Mouse (Mus musculus) heart, embryonic 13.5 days (tissue): Measurements from ENCODE around the gene Tesk1. TPM values are rescaled to one million over a fixed set of nuclear protein-coding genes. Genes with fewer than 3 reads are reported as not detected.

Experiments
- ATAC-seq: fragments of 200-750 bp; cut with Nextera tagmentation; 2 replicates; pipeline ENCODE4 v1.8.0; 2017; ENCODE audit warnings: moderate TSS enrichment; ENCODE audit not compliant: insufficient number of reproducible peaks, low FRiP score, low TSS enrichment; ENCODE audit errors: extremely low read depth
- H3K27ac ChIP-seq: fragments of 300-500 bp; sonication (generic); replicated peaks from 2 replicates; pipeline ENCODE4 v1.5.1; 2015; ENCODE audit warnings: moderate library complexity, mild to moderate bottlenecking, inconsistent platforms
- H3K27me3 ChIP-seq: fragments of 300-500 bp; sonication (generic); replicated peaks from 2 replicates; pipeline ENCODE4 v1.6.1; 2015; ENCODE audit warnings: mild to moderate bottlenecking, inconsistent platforms
- H3K36me3 ChIP-seq: fragments of 300-500 bp; sonication (generic); 2 replicates; pipeline ENCODE4 v1.6.1; 2015; ENCODE audit warnings: mild to moderate bottlenecking, inconsistent platforms
- H3K4me1 ChIP-seq: fragments of 300-500 bp; sonication (generic); 2 replicates; pipeline ENCODE4 v1.6.1; 2015; ENCODE audit warnings: inconsistent platforms
- H3K4me2 ChIP-seq: fragments of 300-500 bp; sonication (generic); 2 replicates; pipeline ENCODE4 v1.6.1; 2015; ENCODE audit warnings: inconsistent platforms, mild to moderate bottlenecking, moderate library complexity
- H3K4me3 ChIP-seq: fragments of 300-500 bp; sonication (generic); 2 replicates; pipeline ENCODE4 v1.5.1; 2015; ENCODE audit warnings: moderate library complexity, mild to moderate bottlenecking, inconsistent platforms
- H3K9ac ChIP-seq: fragments of 300-500 bp; sonication (generic); 2 replicates; pipeline ENCODE4 v1.6.1; 2015; ENCODE audit warnings: inconsistent platforms, mild to moderate bottlenecking, moderate library complexity
- H3K9me3 ChIP-seq: fragments of 300-500 bp; sonication (generic); 2 replicates; pipeline ENCODE4 v1.6.1; 2016; ENCODE audit warnings: inconsistent platforms
- WGBS: fragments of 180-500 bp; shearing (Covaris S2); methylation state at CpG from one replicate; pipeline ENCODE4 v1.1.7; 2015; ENCODE audit warnings: mixed read lengths; 5-methylcytosine and 5-hydroxymethylcytosine counted together
- polyA plus RNA-seq: library from polyadenylated mRNA; unstranded; fragments of >200 nt; fragmentation: Nextera tagmentation; extraction: Ambion mirVana; gene quantifications from 2 replicates; pipeline ENCODE4 v1.2.1, GENCODE M21; 2015

Gene Tesk1
- polyA plus RNA-seq: 3.8 and 4.0 TPM in 2 replicates

GRCm38 (mm10) chr4:43441639-43442038, at the start of gene Tesk1:
Tesk1 (plus strand) TSS chr4:43441939.
- Histone ChIP-seq H3K9ac (peak within 1 kb of the TSS; percentile 99), H3K27me3 (no peaks in the 10 kb centered on the region), H3K4me1 (peaks cover 18% of the 10 kb centered on the region), H3K36me3 (peaks cover 21% of the 10 kb centered on the region), H3K27ac (peak within 1 kb of the TSS; percentile 96), H3K9me3 (no peaks in the 10 kb centered on the region), H3K4me3 (peak within 1 kb of the TSS; percentile 96), H3K4me2 (peak within 1 kb of the TSS; percentile 97)
- ATAC-seq: no peak
- 25% methylated on average over 4 of the region's 4 CpGs for whole genome bisulfite sequencing

- Histone ChIP-seq H3K9ac (peak overlapping the region; percentile 38), H3K4me2 (peak overlapping the region; percentile 56), H3K36me3 (no peaks in the 10 kb centered on the region), H3K27ac (peak overlapping the region; percentile 96), H3K4me1 (peaks cover 55% of the 10 kb centered on the region), H3K27me3 (no peaks in the 10 kb centered on the region), H3K9me3 (no peaks in the 10 kb centered on the region), H3K4me3 (no peak overlapping the region)
- ATAC-seq: peak; percentile 49; the same call in 1 of the 2 replicates
- WGBS: 20% methylated on average over 15 of the region's 15 CpGs
Observed at GRCm38 (mm10) chr4:43394345-43394891, 47.3 kb upstream of the Tesk1 start.

DNA sequence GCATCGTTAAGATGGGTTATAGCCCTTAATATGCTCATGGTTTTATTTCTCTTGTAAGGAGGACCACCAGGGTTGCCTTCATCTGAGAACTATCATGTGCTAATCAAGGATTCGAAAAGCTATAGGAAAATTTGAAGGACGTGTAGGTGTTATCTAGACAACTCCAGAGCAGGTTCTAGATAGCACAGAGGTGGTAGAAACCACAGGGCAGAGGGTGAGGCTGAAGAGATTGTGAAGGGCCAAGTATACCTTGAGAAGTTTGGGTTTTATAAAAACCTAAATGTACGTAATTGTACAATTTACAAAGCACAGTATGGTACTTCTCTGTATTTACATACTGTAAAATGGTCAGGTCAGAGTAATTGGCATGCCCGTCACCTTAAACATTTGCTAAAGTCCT, 46.6 kb upstream of the Tesk1 start:
- WGBS: 62% methylated on average over 5 of the region's 5 CpGs
- H3K4me3 ChIP-seq: no peak overlapping the region
- no peaks in the 10 kb centered on the region for H3K27me3 ChIP-seq
- H3K9me3 ChIP-seq: no peaks in the 10 kb centered on the region
- no peaks in the 10 kb centered on the region for H3K36me3 ChIP-seq
- H3K27ac ChIP-seq: peak overlapping the region; percentile 96
- H3K4me1 ChIP-seq: peaks cover 55% of the 10 kb centered on the region
- H3K9ac ChIP-seq: peak overlapping the region; percentile 38
- peak overlapping the region; percentile 56 for H3K4me2 ChIP-seq
- ATAC-seq: no peak

GRCm38 (mm10) chr4:43395836-43396235, 45.9 kb upstream of the Tesk1 start:
- H3K4me1 ChIP-seq: peaks cover 57% of the 10 kb centered on the region
- H3K36me3 ChIP-seq: no peaks in the 10 kb centered on the region
- no peak overlapping the region for H3K9ac ChIP-seq
- no peak overlapping the region for H3K4me3 ChIP-seq
- no peak overlapping the region for H3K4me2 ChIP-seq
- WGBS: 74% methylated on average over 9 of the region's 9 CpGs
- ATAC-seq: no peak
- no peaks in the 10 kb centered on the region for H3K9me3 ChIP-seq
- H3K27me3 ChIP-seq: no peaks in the 10 kb centered on the region
- peak overlapping the region; percentile 96; the same call in 1 of the 2 replicates for H3K27ac ChIP-seq

DNA sequence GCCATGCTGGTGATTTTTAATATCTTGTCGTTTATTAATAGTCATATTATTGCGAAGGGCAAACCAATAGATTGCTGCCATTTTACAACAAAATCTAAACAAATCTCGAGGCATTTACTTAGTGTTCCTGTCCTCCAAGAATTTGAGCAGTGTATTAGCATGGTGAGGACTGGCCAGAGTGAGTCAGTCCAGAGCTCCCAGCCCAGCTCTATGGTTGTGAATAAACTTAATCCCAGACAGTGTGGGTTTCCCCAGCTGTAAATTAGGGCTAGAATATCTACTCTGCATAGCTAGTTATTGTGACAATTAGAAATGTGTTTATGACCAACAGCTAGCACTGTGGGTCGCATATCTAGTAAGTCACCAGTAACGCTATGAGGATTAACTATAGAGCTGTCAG, 45.4 kb upstream of the Tesk1 start:
- Histone ChIP-seq H3K4me1 (peaks cover 59% of the 10 kb centered on the region), H3K4me3 (no peak overlapping the region), H3K9ac (no peak overlapping the region), H3K27me3 (no peaks in the 10 kb centered on the region), H3K36me3 (no peaks in the 10 kb centered on the region), H3K27ac (peak overlapping the region; percentile 20; the same call in 1 of the 2 replicates), H3K9me3 (no peaks in the 10 kb centered on the region), H3K4me2 (no peak overlapping the region)
- 79% methylated on average over 5 of the region's 5 CpGs for WGBS
- ATAC-seq: no peak

GRCm38 (mm10) chr4:43398014-43398413, 43.7 kb upstream of the Tesk1 start:
- Histone ChIP-seq H3K9me3 (no peaks in the 10 kb centered on the region), H3K36me3 (no peaks in the 10 kb centered on the region), H3K27ac (peak overlapping the region; percentile 93), H3K9ac (peak overlapping the region; percentile 71; the same call in 1 of the 2 replicates), H3K27me3 (no peaks in the 10 kb centered on the region), H3K4me3 (no peak overlapping the region), H3K4me2 (no peak overlapping the region), H3K4me1 (peaks cover 73% of the 10 kb centered on the region)
- ATAC-seq: no peak
- WGBS: 74% methylated on average over 4 of the region's 4 CpGs

DNA sequence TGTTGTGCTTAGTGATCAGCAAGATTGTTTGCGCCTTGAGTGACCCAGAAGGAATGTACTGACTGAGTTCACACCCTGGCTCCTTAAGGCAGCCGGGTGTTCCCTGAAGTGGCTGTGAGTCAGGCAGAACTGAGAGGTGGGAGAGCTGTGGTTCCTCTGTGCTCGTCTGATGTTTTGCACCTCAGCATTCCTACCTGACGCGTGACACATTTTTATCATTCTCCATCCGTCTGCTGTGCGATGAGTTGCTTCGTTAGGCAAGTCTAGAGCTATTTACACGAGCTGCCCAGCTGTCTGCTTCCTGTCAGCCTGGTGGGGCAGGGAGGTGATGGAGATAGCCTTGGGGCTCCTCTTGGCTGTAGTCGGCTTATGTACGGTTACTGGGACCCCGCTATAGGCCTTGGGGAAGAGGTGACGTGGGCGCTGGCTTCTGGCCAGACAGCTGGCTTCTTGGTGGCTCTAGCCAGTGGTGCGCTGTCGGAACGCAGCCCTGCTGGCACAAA, 42.9 kb upstream of the Tesk1 start:
- Histone ChIP-seq H3K4me3 (peak overlapping the region; percentile 33), H3K9me3 (no peaks in the 10 kb centered on the region), H3K4me1 (peaks cover 71% of the 10 kb centered on the region), H3K36me3 (no peaks in the 10 kb centered on the region; the same call in 1 of the 2 replicates), H3K9ac (peak overlapping the region; percentile 71), H3K27ac (peak overlapping the region; percentile 93), H3K4me2 (peak overlapping the region; percentile 63), H3K27me3 (no peaks in the 10 kb centered on the region)
- ATAC-seq: no peak
- WGBS: 12% methylated on average over 17 of the region's 17 CpGs

GRCm38 (mm10) chr4:43399391-43400131, 42.2 kb upstream of the Tesk1 start:
- Histone ChIP-seq H3K36me3 (no peaks in the 10 kb centered on the region; the same call in 1 of the 2 replicates), H3K4me3 (peak overlapping the region; percentile 33), H3K4me2 (peak overlapping the region; percentile 63), H3K27ac (peak overlapping the region; percentile 93), H3K27me3 (no peaks in the 10 kb centered on the region), H3K4me1 (peaks cover 64% of the 10 kb centered on the region), H3K9me3 (no peaks in the 10 kb centered on the region), H3K9ac (peak overlapping the region; percentile 71)
- 39% methylated on average over 31 of the region's 31 CpGs for WGBS
- ATAC-seq: peak; percentile 38; the same call in 1 of the 2 replicates

GRCm38 (mm10) chr4:43400976-43401375, 40.8 kb upstream of the Tesk1 start:
- Histone ChIP-seq H3K4me1 (peaks cover 59% of the 10 kb centered on the region), H3K4me3 (no peak overlapping the region), H3K4me2 (peak overlapping the region; percentile 6; the same call in 1 of the 2 replicates), H3K27ac (peak overlapping the region; percentile 93), H3K9me3 (no peaks in the 10 kb centered on the region), H3K9ac (peak overlapping the region; percentile 55), H3K27me3 (no peaks in the 10 kb centered on the region), H3K36me3 (no peaks in the 10 kb centered on the region; the same call in 1 of the 2 replicates)
- ATAC-seq: no peak
- WGBS: 31% methylated on average over 10 of the region's 10 CpGs

DNA sequence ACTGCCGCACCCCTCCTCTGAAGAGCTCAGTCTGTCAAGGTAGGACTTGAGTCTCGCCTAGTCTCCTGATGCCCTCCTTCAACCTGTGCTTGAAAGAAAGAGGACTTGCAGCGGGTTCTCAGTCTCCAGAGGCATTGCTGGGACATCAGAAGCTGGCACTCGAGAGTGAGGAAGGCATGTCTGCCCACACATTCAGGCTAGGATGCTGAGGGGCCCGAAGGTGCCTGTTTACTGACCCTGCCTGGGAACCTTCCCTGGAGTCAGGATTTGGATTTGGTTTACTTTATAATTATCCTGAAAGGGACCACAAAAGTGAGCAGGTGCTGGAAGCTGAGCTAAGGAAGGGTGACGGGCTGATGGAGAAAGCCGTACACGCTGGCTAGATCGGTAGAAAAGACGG, 40.3 kb upstream of the Tesk1 start:
- Histone ChIP-seq H3K4me2 (peak overlapping the region; percentile 6; the same call in 1 of the 2 replicates), H3K9ac (peak overlapping the region; percentile 55), H3K27me3 (no peaks in the 10 kb centered on the region), H3K4me1 (peaks cover 61% of the 10 kb centered on the region), H3K4me3 (no peak overlapping the region), H3K36me3 (no peaks in the 10 kb centered on the region; the same call in 1 of the 2 replicates), H3K9me3 (no peaks in the 10 kb centered on the region), H3K27ac (peak overlapping the region; percentile 93)
- ATAC-seq: no peak
- WGBS: 84% methylated on average over 10 of the region's 10 CpGs

- H3K4me2 ChIP-seq: no peak overlapping the region
- H3K27ac ChIP-seq: 0 out of 2 replicates have a peak overlapping the region, but pooled peaks have one; percentile 9
- no peak for ATAC-seq
- H3K9me3 ChIP-seq: no peaks in the 10 kb centered on the region
- H3K27me3 ChIP-seq: no peaks in the 10 kb centered on the region
- H3K4me3 ChIP-seq: no peak overlapping the region
- peaks cover 68% of the 10 kb centered on the region for H3K4me1 ChIP-seq
- H3K36me3 ChIP-seq: no peaks in the 10 kb centered on the region; the same call in 1 of the 2 replicates
- no peak overlapping the region for H3K9ac ChIP-seq
- 62% methylated on average over 9 of the region's 9 CpGs for WGBS
Observed at GRCm38 (mm10) chr4:43402212-43402611, 39.5 kb upstream of the Tesk1 start.
